Mouse (Mus musculus) CD4-positive, CD25-positive, alpha-beta regulatory T cell, adult 9 weeks (primary cell): Measurements from ENCODE around the gene Olfr283. TPM values are rescaled to one million over a fixed set of nuclear protein-coding genes. Genes with fewer than 3 reads are reported as not detected.

Experiments used
- polyA plus RNA-seq: library from polyadenylated mRNA; unstranded; fragments of 100-300 nt; shearing (Covaris generic); gene quantifications from one replicate; pipeline ENCODE4 v1.2.1, GENCODE M21; 2017

The Olfr283 gene
- not detected for polyA plus RNA-seq

GRCm38 (mm10) chr15:98380846-98381245, at the start of gene Olfr283:
TSS of gene Olfr283 (minus strand) at chr15:98380946.

GRCm38 (mm10) chr15:98340887-98341286, 39.9 kb downstream of the Olfr283 start, which contains the start of gene Olfr284:
TSS of gene Olfr284 (minus strand) at chr15:98340987.

Other genes starting within 250 kb of the Olfr283 start
- 50.0 TPM for gene Asb8, start 215.3 kb downstream of the Olfr283 start, polyA plus RNA-seq
- gene Ccdc184, start 213.8 kb downstream of the Olfr283 start, polyA plus RNA-seq: 0.30 TPM
- not detected for gene Olfr288, start 185.4 kb downstream of the Olfr283 start, polyA plus RNA-seq
- gene Gm44579, start 160.0 kb downstream of the Olfr283 start, polyA plus RNA-seq: not detected
- gene Olfr287, start 159.9 kb downstream of the Olfr283 start, polyA plus RNA-seq: not detected
- gene Olfr286, start 146.5 kb downstream of the Olfr283 start, polyA plus RNA-seq: 0.10 TPM
- not detected for gene H1fnt, start 123.7 kb downstream of the Olfr283 start, polyA plus RNA-seq
- not detected for gene Zfp641, start 84.8 kb downstream of the Olfr283 start, polyA plus RNA-seq
- not detected for gene Olfr285, start 63.6 kb downstream of the Olfr283 start, polyA plus RNA-seq
- not detected for gene Olfr284, start 40.0 kb downstream of the Olfr283 start, polyA plus RNA-seq
- not detected for gene Olfr282, start 50.3 kb upstream of the Olfr283 start, polyA plus RNA-seq
- gene Olfr281, start 71.6 kb upstream of the Olfr283 start, polyA plus RNA-seq: not detected
- not detected for gene OR5BS1P, start 89.0 kb upstream of the Olfr283 start, polyA plus RNA-seq
- gene Lalba, start 101.8 kb upstream of the Olfr283 start, polyA plus RNA-seq: not detected
- not detected for gene Olfr279, start 111.5 kb upstream of the Olfr283 start, polyA plus RNA-seq
- 35.0 TPM for gene Kansl2, start 153.3 kb upstream of the Olfr283 start, polyA plus RNA-seq
- gene Ccnt1, start 190.0 kb upstream of the Olfr283 start, polyA plus RNA-seq: 86.3 TPM
- not detected for gene 4930415O20Rik, start 190.1 kb upstream of the Olfr283 start, polyA plus RNA-seq
- gene Adcy6, start 229.1 kb upstream of the Olfr283 start, polyA plus RNA-seq: 4.7 TPM
- gene Cacnb3, start 249.9 kb upstream of the Olfr283 start, polyA plus RNA-seq: 0.11 TPM